ENCODE assay signal across 15 mouse cellular contexts in genomic region chr2:147181304-147181665, GRCm38 (mm10). TPM values are rescaled to one million over a fixed set of nuclear protein-coding genes. Genes with fewer than 3 reads are reported as not detected.
A peak's percentile ranks its signal among the peaks of the same experiment; 100 is the strongest.
DNase-seq lines count a peak whose midpoint lies in the region; ATAC-seq and TF ChIP-seq lines count a peak whose summit lies in the region.
"Had no signal": no experiment of that assay in that cellular context is flagged by ENCODE, and none has a peak within 500 bp of the region (broad histone marks: within the 10 kb centered on the region; RNA-seq: fewer than 3 reads in every experiment).

No protein-coding gene starts in this region.

- intact Hi-C loops in left cerebral cortex, adult 2 months (cut with DNase I): no loop called here

- H3K27me3 ChIP-seq in forebrain, embryonic 13.5 days: peaks cover 94% of the 10 kb centered on the region
- H3K27me3 ChIP-seq in limb, embryonic 10.5 days (ENCODE audit: low read depth, poor library complexity, severe bottlenecking): peaks cover 99% of the 10 kb centered on the region
- H3K27me3 ChIP-seq in neural tube, embryonic 14.5 days (ENCODE audit: control insufficient read depth, insufficient read depth, low read length): peaks cover 72% of the 10 kb centered on the region

- no peaks in the 10 kb centered on the region for H3K9me3 ChIP-seq in forebrain, embryonic 13.5 days (replicated peaks)
- H3K9me3 ChIP-seq in limb, embryonic 10.5 days (replicated peaks): no peaks in the 10 kb centered on the region
- no peaks in the 10 kb centered on the region for H3K9me3 ChIP-seq in neural tube, embryonic 14.5 days (ENCODE audit: control insufficient read depth, low read length)
- H3K9me3 ChIP-seq: embryonic facial prominence, embryonic 13.5 days; heart, embryonic 13.5 days; kidney, embryonic 15.5 days; liver, embryonic 13.5 days had no signal

- no peak for DNase-seq in left cerebral cortex, adult 2 months (ENCODE audit: extremely low spot score in 1 of 2, low spot score in 2 of 2)
- no peak for DNase-seq in left cerebral cortex, adult 8-10 months (ENCODE audit: low spot score in 2 of 2)
- DNase-seq in limb, embryonic 10.5 days (ENCODE audit: low spot score): peak; percentile 47
- no peak for DNase-seq in right cerebral cortex, postnatal 10 days (ENCODE audit: low spot score in 2 of 2)
- no peak for DNase-seq in retina, postnatal 1 day
- DNase-seq: cerebellum, adult 8-10 months; liver, embryonic 13.5 days; thymus, postnatal 36 days had no signal

- no peak overlapping the region for H3K4me3 ChIP-seq in left cerebral cortex, adult 2 months
- H3K4me3 ChIP-seq in forebrain, embryonic 13.5 days: peak overlapping the region; percentile 11
- H3K4me3 ChIP-seq in limb, embryonic 10.5 days: no peak overlapping the region
- no peak overlapping the region for H3K4me3 ChIP-seq in neural tube, embryonic 14.5 days (ENCODE audit: low read depth, low read length)
- H3K4me3 ChIP-seq: embryonic facial prominence, embryonic 13.5 days; heart, embryonic 13.5 days; kidney, embryonic 15.5 days; liver, embryonic 13.5 days had no signal

- TF ChIP-seq CTCF in left cerebral cortex, adult 2 months (IDR thresholded peaks at IDR 0.05): no peak

- 9% methylated on average over 5 of the region's 5 CpGs for WGBS in forebrain, embryonic 13.5 days
- WGBS in limb, embryonic 10.5 days: 2% methylated on average over 5 of the region's 5 CpGs
- 7% methylated on average over 5 of the region's 5 CpGs for WGBS in neural tube, embryonic 14.5 days

- peak overlapping the region; percentile 37 for H3K4me2 ChIP-seq in forebrain, embryonic 13.5 days
- H3K4me2 ChIP-seq in neural tube, embryonic 14.5 days (ENCODE audit: low read depth, low read length): peak overlapping the region; percentile 1; the same call in 1 of the 2 replicates
- H3K4me2 ChIP-seq: embryonic facial prominence, embryonic 13.5 days; heart, embryonic 13.5 days; kidney, embryonic 15.5 days; liver, embryonic 13.5 days had no signal

- peaks cover 32% of the 10 kb centered on the region for H3K4me1 ChIP-seq in forebrain, embryonic 13.5 days
- H3K4me1 ChIP-seq in limb, embryonic 10.5 days: peaks cover 27% of the 10 kb centered on the region
- no peaks in the 10 kb centered on the region; the same call in 1 of the 2 replicates for H3K4me1 ChIP-seq in neural tube, embryonic 14.5 days (ENCODE audit: control insufficient read depth, insufficient read depth, low read length)

- no peak overlapping the region for H3K9ac ChIP-seq in forebrain, embryonic 13.5 days
- no peak overlapping the region for H3K9ac ChIP-seq in neural tube, embryonic 14.5 days (replicated peaks; ENCODE audit: low read depth, low read length)
- H3K9ac ChIP-seq: embryonic facial prominence, embryonic 13.5 days; heart, embryonic 13.5 days; kidney, embryonic 15.5 days; liver, embryonic 13.5 days had no signal

- peak overlapping the region; percentile 66 for H3K27ac ChIP-seq in left cerebral cortex, adult 2 months
- H3K27ac ChIP-seq in forebrain, embryonic 13.5 days: 0 out of 2 replicates have a peak overlapping the region, but pooled peaks have one; percentile 10
- no peak overlapping the region for H3K27ac ChIP-seq in limb, embryonic 10.5 days
- peak overlapping the region; percentile 5; the same call in 1 of the 2 replicates for H3K27ac ChIP-seq in neural tube, embryonic 14.5 days (ENCODE audit: low read depth, low read length)
- H3K27ac ChIP-seq: embryonic facial prominence, embryonic 13.5 days; heart, embryonic 13.5 days; kidney, embryonic 15.5 days; liver, embryonic 13.5 days had no signal

- no peaks in the 10 kb centered on the region for H3K36me3 ChIP-seq in forebrain, embryonic 13.5 days (ENCODE audit: poor library complexity, severe bottlenecking)
- H3K36me3 ChIP-seq in limb, embryonic 10.5 days: no peaks in the 10 kb centered on the region
- no peaks in the 10 kb centered on the region for H3K36me3 ChIP-seq in neural tube, embryonic 14.5 days (ENCODE audit: control insufficient read depth, insufficient read depth, low read length)
- H3K36me3 ChIP-seq: embryonic facial prominence, embryonic 13.5 days; heart, embryonic 13.5 days; kidney, embryonic 15.5 days; liver, embryonic 13.5 days had no signal

- no peak for ATAC-seq in forebrain, embryonic 13.5 days
- ATAC-seq in neural tube, embryonic 14.5 days (ENCODE audit: low read depth): no peak
- ATAC-seq: lung, postnatal 0 days; Patski had no signal

RNA-seq across cellular contexts. Expression of gene Nkx2-2, which starts 12.8 kb away (rescaled TPM):
- 1 to 10 TPM; 4.1 to 4.5 TPM for total RNA-seq in left cerebral cortex, adult 2 months (2021)
- 1 to 10 TPM; 5.6 to 7.0 (median 6.3) TPM for total RNA-seq in left cerebral cortex, adult 8-10 months (2022)
- polyA plus RNA-seq in forebrain, embryonic 13.5 days (2015; fragmentation: Nextera tagmentation; extraction: Ambion mirVana): 3.1 and 3.2 TPM in 2 replicates
- not detected in 2 replicates for polyA plus RNA-seq in limb, embryonic 10.5 days (2016; fragmentation: Nextera tagmentation; extraction: Ambion mirVana)
- polyA plus RNA-seq in neural tube, embryonic 14.5 days (2014; fragmentation: Nextera tagmentation; extraction: Ambion mirVana): 6.5 and 8.4 TPM in 2 replicates
- polyA plus RNA-seq: embryonic facial prominence, embryonic 13.5 days; heart, embryonic 13.5 days; kidney, embryonic 15.5 days; liver, embryonic 13.5 days; lung, postnatal 0 days; Patski had no signal
